Mouse (Mus musculus) embryonic facial prominence, embryonic 12.5 days (tissue): ENCODE data around the gene Szrd1. TPM values are rescaled to one million over a fixed set of nuclear protein-coding genes. Genes with fewer than 3 reads are reported as not detected.

Experiments used
- ATAC-seq: fragments of 200-750 bp; cut with Nextera tagmentation; 2 replicates; pipeline ENCODE4 v1.8.0; 2017; ENCODE audit not compliant: insufficient number of reproducible peaks, insufficient read depth, low FRiP score, low TSS enrichment
- H3K27ac ChIP-seq: fragments of 300-500 bp; sonication (generic); 2 replicates; pipeline ENCODE4 v1.5.1; 2016; ENCODE audit warnings: mild to moderate bottlenecking
- H3K27me3 ChIP-seq: fragments of 300-500 bp; sonication (generic); 2 replicates; pipeline ENCODE4 v1.6.1; 2016; ENCODE audit warnings: mild to moderate bottlenecking, moderate library complexity
- H3K36me3 ChIP-seq: fragments of 300-500 bp; sonication (generic); 2 replicates; pipeline ENCODE4 v1.6.1; 2016; ENCODE audit warnings: mild to moderate bottlenecking
- H3K4me1 ChIP-seq: fragments of 300-500 bp; sonication (generic); 2 replicates; pipeline ENCODE4 v1.6.1; 2016
- H3K4me2 ChIP-seq: fragments of 300-500 bp; sonication (generic); replicated peaks from 2 replicates; pipeline ENCODE4 v1.6.1; 2016; ENCODE audit warnings: mild to moderate bottlenecking, moderate library complexity
- H3K4me3 ChIP-seq: fragments of 300-500 bp; sonication (generic); 2 replicates; pipeline ENCODE4 v1.5.1; 2016; ENCODE audit warnings: mild to moderate bottlenecking
- H3K9ac ChIP-seq: fragments of 300-500 bp; sonication (generic); 2 replicates; pipeline ENCODE4 v1.6.1; 2016; ENCODE audit warnings: mild to moderate bottlenecking, moderate library complexity
- H3K9me3 ChIP-seq: fragments of 300-500 bp; sonication (generic); 2 replicates; pipeline ENCODE4 v1.6.1; 2016; ENCODE audit warnings: mild to moderate bottlenecking, moderate library complexity
- WGBS: fragments of 180-500 bp; shearing (Covaris S2); methylation state at CpG from one replicate; pipeline ENCODE4 v1.1.7; 2016; 5-methylcytosine and 5-hydroxymethylcytosine counted together
- polyA plus RNA-seq: library from polyadenylated mRNA; unstranded; fragments of >200 nt; fragmentation: Nextera tagmentation; extraction: Ambion mirVana; gene quantifications from 2 replicates; pipeline ENCODE4 v1.2.1, GENCODE M21; 2016

Szrd1 gene
- polyA plus RNA-seq, 1 experiment from 2014 or later: 35.2 TPM

DNA sequence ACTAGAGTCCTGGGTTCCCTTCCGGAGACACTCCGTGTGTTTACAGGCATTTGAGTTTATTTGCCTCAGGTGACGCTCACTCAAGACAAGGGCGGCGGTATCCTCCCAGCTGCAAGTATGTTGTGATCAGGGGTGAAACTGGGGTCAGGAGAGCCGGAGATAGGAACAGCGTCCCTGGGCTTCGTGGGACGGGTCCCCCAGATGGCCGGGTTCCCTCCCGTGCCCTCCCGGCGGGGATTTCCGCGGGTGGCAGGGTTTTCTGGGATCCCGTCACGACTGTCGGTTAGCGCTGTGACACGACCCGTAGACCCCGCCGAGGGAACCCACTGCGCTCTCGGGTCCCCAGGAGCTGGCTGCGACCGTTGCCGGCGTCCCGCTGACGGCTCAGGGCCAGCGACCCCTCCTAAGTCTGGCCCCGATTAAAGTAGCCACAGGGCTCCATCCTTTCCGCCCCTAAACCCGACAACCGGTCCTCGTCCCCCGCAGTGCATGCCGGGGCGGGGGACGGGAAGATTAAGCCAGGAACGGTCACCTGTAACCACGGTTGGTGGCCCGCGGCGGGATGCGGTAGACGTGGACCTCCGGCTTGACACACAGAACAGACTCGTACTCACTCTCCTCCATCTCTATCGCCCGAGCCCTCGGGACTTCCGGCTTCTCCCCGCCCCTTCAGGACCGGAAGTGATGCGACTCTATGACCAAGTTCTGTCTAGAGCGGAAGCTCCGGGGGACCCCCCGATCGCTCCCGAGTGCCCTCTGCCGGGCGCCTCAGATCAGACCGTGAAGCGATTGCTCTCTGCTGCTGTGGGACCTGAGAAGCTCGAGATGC is 61.7 kb downstream of the Szrd1 start, which contains the start of gene Necap2:
Necap2 (minus strand) TSS at position 677 of the 829 bp plus-strand sequence.
- Histone ChIP-seq H3K9ac (peak within 1 kb of the TSS; percentile 94), H3K36me3 (peaks cover 15% of the 10 kb centered on the region), H3K4me1 (peaks cover 11% of the 10 kb centered on the region), H3K4me2 (peak within 1 kb of the TSS; percentile 98), H3K4me3 (peak within 1 kb of the TSS; percentile 97), H3K27me3 (no peaks in the 10 kb centered on the region), H3K27ac (peak within 1 kb of the TSS; percentile 48; the same call in 1 of the 2 replicates), H3K9me3 (no peaks in the 10 kb centered on the region)
- ATAC-seq: peak; percentile 87
- under 1% methylated on average over 67 of the region's 67 CpGs for WGBS

DNA sequence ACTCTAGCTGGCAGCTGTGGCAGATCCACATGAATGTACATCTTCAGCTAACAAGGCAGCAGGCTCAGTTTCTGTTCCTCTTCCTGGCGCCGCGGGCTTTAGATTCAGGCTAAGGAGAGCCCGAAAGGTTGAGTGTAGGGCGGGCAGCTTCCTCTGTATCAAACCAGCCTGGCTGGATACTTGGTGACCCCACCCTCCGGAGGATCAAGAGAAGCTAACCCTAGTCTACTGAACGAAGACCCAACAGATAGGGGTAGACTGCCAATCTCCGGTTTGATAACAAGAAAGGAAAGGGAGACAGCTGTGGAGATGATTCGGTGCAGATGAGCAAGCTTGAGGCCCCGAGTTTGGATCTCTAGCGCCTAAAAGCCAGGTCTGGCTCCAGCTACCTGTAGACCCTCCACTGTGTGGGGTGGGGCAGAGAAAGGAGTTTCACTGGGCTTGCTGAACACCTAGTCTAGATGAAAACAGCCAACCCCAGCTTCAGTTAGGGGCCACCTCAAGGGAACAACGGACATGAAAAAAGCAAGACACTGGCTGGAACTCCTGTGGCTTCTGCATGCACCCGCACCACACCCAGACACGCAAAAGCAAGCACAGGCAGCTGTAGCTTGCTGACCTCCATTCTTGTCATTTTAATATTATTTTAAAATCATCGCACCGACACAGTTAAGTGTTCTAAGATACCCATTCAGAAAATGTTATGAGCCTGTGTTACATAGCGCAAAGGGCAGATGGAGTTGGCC is 62.6 kb downstream of the Szrd1 start:
- Histone ChIP-seq H3K4me2 (peak overlapping the region; percentile 98), H3K27ac (no peak overlapping the region), H3K4me3 (peak overlapping the region; percentile 97), H3K27me3 (no peaks in the 10 kb centered on the region), H3K9ac (peak overlapping the region; percentile 94), H3K9me3 (no peaks in the 10 kb centered on the region), H3K36me3 (peaks cover 23% of the 10 kb centered on the region), H3K4me1 (peaks cover 11% of the 10 kb centered on the region)
- WGBS: 80% methylated on average over 17 of the region's 17 CpGs
- no peak for ATAC-seq

DNA sequence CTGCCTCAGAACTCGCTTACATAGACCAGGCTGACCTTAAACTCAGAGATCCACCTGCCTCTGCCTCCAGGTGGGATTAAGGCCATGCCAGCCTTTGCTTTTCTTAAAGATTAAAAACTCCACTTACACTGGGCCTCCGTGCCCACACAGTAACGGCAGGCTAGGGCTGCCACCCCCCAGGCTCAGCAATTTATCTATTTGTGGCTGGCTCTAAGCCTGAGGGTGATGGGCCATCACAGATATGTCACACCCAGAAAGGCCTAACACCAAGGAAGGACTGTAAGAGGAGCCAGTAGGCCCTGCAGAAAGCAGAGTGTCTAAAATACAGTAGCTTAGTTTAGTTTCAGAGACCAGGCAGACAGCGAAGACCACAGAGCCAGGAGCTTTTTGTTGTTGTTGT is 65.5 kb downstream of the Szrd1 start:
- Histone ChIP-seq H3K4me2 (no peak overlapping the region), H3K27me3 (no peaks in the 10 kb centered on the region), H3K27ac (no peak overlapping the region), H3K9me3 (no peaks in the 10 kb centered on the region), H3K9ac (no peak overlapping the region), H3K36me3 (peaks cover 50% of the 10 kb centered on the region), H3K4me3 (no peak overlapping the region), H3K4me1 (peaks cover 11% of the 10 kb centered on the region)
- no peak for ATAC-seq
- WGBS: 91% methylated on average over 4 of the region's 4 CpGs

DNA sequence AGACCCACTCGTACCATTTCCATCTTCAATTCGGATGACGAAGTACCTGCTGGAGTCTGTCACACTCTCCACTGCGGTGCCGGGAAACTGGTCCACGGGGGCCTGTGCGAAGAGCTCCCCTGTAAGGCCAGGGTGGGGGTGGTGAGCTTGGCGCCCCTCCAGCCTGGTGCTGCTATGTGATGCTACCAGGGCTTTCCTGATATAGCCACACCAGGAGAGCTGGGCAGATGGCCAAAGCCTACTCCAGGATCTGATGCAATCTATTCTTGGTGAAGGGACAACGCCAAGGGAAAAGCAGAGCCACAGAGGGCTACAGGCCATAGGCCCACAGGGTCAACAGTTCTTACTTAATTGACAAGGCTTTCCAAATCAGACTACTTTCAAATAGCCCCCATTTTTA is 65.9 kb downstream of the Szrd1 start:
- Histone ChIP-seq H3K4me3 (no peak overlapping the region), H3K27me3 (no peaks in the 10 kb centered on the region), H3K27ac (no peak overlapping the region), H3K9me3 (no peaks in the 10 kb centered on the region), H3K36me3 (peaks cover 54% of the 10 kb centered on the region), H3K4me1 (peaks cover 11% of the 10 kb centered on the region), H3K4me2 (no peak overlapping the region), H3K9ac (no peak overlapping the region)
- no peak for ATAC-seq
- 94% methylated on average over 9 of the region's 9 CpGs for WGBS

DNA sequence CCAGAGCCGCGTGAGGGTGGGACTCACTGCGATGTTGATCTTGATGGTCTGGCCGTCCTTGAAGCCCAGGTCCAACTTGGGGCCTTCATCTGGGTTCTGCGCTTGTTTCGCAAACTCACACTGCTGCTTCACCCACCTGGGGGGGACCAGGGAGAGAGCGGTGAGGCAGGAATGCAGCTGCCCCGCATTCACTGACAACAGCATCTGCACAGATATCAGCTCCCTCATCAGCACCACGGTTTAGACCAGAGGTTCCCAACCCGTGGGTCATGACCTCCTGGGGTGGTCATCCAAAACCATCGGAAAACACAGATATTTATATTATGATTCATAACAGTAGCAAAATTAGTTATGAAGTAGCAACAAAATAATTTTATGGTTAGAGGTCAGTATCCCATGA is 67.1 kb downstream of the Szrd1 start:
- no peak for ATAC-seq
- peaks cover 10% of the 10 kb centered on the region for H3K4me1 ChIP-seq
- H3K9me3 ChIP-seq: no peaks in the 10 kb centered on the region
- no peak overlapping the region for H3K9ac ChIP-seq
- no peak overlapping the region for H3K4me3 ChIP-seq
- no peaks in the 10 kb centered on the region for H3K27me3 ChIP-seq
- peaks cover 66% of the 10 kb centered on the region for H3K36me3 ChIP-seq
- H3K27ac ChIP-seq: no peak overlapping the region
- 89% methylated on average over 11 of the region's 11 CpGs for WGBS
- H3K4me2 ChIP-seq: no peak overlapping the region

DNA sequence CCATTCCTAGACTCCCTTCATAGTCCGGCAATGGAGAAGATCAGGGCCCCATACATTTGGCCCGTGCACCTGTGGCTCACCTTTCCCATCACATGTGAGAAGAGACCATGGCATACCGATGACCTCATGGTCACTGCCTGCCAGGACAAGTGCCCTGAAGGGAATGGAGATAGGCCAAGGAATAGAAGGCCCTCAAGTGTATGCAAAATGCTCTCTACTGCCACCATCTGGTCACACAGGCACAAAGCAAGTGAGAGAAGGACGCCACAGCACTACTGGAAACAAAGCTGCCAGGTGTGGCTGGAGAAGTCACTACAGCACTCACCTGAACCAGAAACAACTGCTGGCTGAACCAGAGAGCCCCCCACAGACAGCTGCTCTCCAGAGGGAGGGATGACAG is 69.8 kb downstream of the Szrd1 start:
- Histone ChIP-seq H3K27ac (no peak overlapping the region), H3K9me3 (no peaks in the 10 kb centered on the region), H3K4me2 (no peak overlapping the region), H3K4me3 (no peak overlapping the region), H3K4me1 (no peaks in the 10 kb centered on the region), H3K27me3 (no peaks in the 10 kb centered on the region), H3K36me3 (peaks cover 87% of the 10 kb centered on the region), H3K9ac (no peak overlapping the region; the same call in 1 of the 2 replicates)
- WGBS: 62% methylated on average over 4 of the region's 4 CpGs
- no peak for ATAC-seq

DNA sequence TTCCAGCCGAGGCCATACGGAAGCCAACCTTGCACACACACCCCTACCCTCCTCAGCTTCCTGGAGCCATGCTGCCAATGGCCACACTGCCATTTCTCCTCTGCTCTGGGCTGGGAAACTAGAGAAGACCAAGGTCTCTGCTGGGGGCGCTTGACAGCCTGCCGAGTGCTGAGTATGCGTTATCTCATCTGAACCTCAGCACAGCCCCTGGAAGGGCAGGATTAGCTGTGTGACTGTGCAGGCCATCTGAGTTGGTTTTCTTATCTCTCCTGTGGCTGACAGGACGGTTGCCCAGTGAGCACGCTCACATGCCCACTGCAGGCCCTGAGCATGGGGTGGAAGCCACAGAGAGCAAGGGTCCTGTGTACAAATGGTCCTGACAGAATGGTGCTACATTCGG is 70.9 kb downstream of the Szrd1 start:
- no peak for ATAC-seq
- Histone ChIP-seq H3K27me3 (no peaks in the 10 kb centered on the region), H3K9ac (no peak overlapping the region)

DNA sequence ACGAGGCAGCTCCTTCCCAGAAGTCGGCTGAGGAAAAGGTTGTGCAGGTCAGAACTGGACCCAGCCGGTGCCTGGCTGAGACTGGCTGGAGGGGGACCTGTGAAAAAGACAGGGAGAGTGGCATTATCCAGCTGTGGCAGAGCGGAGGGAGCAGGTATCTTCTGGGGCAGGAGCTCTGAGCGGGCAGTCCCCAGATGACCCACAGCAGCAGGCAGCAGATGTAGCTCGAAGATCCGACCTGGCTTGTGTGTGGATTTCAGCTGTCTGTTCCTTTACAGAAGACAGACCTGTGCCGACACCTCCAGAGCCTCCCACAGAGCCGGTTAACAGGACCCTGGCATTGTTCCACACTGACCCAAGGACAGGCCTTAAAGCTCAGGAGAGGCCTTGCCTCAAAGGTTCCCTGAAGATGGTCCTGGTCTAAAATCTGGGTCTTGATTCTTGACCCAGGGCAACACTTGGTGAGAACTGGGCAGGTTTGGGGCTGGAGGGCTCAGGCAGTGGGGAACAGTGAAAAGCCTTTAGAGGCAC is 72.0 kb downstream of the Szrd1 start:
- Histone ChIP-seq H3K36me3 (peaks cover 70% of the 10 kb centered on the region), H3K27me3 (no peaks in the 10 kb centered on the region), H3K9me3 (no peaks in the 10 kb centered on the region), H3K4me2 (no peak overlapping the region), H3K4me3 (no peak overlapping the region), H3K9ac (no peak overlapping the region), H3K4me1 (no peaks in the 10 kb centered on the region), H3K27ac (no peak overlapping the region)
- 88% methylated on average over 9 of the region's 9 CpGs for WGBS
- ATAC-seq: no peak

More for the DNA sequence above, 70.9 kb downstream of the Szrd1 start:
- Histone ChIP-seq H3K4me1 (no peaks in the 10 kb centered on the region), H3K27ac (no peak overlapping the region), H3K36me3 (peaks cover 80% of the 10 kb centered on the region), H3K4me2 (no peak overlapping the region), H3K4me3 (no peak overlapping the region), H3K9me3 (no peaks in the 10 kb centered on the region)
- 87% methylated on average over 8 of the region's 8 CpGs for WGBS

DNA sequence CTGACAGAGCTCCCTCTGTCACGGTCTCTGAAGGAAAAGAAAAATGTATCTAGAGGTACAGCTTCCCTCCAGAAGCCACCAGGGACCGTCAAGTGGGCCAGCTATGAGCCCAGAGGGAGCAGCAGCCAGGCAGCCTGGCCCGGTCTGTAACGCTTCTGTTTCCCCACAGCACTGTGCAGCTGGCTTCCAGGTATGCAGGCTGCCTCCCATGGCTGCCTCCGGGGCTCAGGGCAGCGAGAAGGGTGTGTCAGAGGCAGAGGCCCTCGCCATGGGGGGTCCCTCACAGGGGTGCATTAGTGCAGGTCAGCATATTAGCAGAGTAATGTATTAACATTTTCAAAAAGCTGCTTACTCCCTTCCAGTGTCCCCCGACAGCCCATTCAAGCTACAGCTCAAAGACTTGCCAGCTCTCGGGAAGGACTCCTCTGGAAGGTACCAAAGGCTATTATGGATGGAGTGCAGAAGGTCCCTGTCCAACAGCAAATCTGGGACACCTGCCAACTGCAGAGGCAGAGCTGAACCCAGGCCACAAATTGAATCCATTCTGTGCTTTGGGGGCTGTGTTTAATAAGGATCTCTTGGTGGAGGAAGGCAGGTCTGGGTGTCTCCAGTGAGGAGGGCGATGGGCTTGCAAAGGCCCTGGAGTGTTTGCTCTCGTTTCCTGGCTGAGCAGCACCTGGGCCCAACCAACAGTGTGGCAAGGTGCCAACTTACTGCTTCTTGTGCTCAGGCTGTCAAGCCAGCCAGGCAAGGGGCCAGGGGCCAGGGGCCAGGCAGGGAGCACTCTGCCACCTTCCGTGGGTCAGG is 72.7 kb downstream of the Szrd1 start:
- no peak overlapping the region for H3K9ac ChIP-seq
- H3K36me3 ChIP-seq: peaks cover 63% of the 10 kb centered on the region
- no peaks in the 10 kb centered on the region for H3K27me3 ChIP-seq
- no peak overlapping the region for H3K4me3 ChIP-seq
- H3K27ac ChIP-seq: no peak overlapping the region
- H3K9me3 ChIP-seq: no peaks in the 10 kb centered on the region
- no peak for ATAC-seq
- 84% methylated on average over 12 of the region's 12 CpGs for WGBS
- no peak overlapping the region for H3K4me2 ChIP-seq
- no peaks in the 10 kb centered on the region for H3K4me1 ChIP-seq

DNA sequence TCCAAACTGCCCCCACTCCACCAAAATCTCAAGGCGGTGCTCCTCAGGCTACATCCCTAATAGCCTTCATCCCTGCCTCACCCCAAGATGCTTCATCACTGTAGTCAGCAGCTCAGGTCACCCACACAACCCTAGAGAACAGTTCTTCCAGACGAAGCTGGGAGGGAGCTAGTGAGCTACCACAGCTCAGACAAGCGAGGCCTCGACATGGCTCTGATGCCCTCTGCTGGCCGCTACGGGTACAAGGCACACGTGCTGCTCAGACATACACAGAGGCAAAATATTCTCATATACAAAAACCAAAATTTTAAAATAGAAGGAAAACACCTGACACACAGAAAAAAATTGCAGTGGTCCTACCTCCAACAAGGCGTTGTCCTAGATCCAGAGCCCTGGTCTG is 74.5 kb downstream of the Szrd1 start:
- Histone ChIP-seq H3K9ac (no peak overlapping the region), H3K27ac (no peak overlapping the region), H3K36me3 (peaks cover 47% of the 10 kb centered on the region), H3K9me3 (no peaks in the 10 kb centered on the region), H3K27me3 (no peaks in the 10 kb centered on the region), H3K4me2 (no peak overlapping the region), H3K4me3 (no peak overlapping the region), H3K4me1 (no peaks in the 10 kb centered on the region)
- 4% methylated on average over 8 of the region's 8 CpGs for WGBS
- no peak for ATAC-seq

DNA sequence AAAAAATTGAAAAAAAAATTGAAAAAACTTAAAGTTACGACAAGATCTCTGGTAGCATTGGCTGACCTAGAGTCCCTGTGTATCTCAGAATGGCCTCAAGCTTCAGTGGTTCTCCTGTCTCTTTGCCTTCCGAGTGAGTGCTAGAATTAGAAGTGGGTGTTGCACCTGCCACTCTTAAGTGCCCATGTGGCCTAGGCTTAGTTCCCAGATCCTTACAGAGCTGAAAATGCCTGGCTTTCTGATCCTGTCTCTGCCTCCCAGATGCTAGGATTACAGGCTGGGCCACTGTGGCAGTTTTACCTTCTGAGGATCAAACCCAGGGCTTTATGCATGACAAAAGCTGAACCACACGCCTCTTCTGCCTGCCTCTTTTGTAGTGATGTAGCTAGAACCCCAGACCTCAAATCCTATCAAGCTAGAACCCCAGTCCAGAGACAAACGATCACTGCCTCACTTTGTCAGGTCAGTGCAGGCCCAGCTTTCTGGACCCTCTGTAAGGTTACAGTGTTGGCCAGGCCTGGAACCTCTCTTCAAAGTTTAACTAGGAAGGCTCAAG is 75.4 kb downstream of the Szrd1 start:
- no peak for ATAC-seq
- Histone ChIP-seq H3K27me3 (no peaks in the 10 kb centered on the region), H3K27ac (no peak overlapping the region), H3K4me1 (peaks cover 8% of the 10 kb centered on the region), H3K4me2 (no peak overlapping the region), H3K4me3 (no peak overlapping the region), H3K36me3 (peaks cover 38% of the 10 kb centered on the region), H3K9me3 (no peaks in the 10 kb centered on the region), H3K9ac (no peak overlapping the region)
- 88% methylated on average over 4 of the region's 4 CpGs for WGBS
